Mouse (Mus musculus): ENCODE data around the gene Cabp2.
A peak's percentile ranks its signal among the peaks of the same experiment; 100 is the strongest.
"Not testable (repeated sequence)": the region's sequence is repeated elsewhere in the genome, so short reads cannot be mapped to it uniquely, and the experiment has no call there.

Cabp2 gene

GRCm38 (mm10) chr19:4126759-4127495, 45.5 kb downstream of the Cabp2 start:
- peak; percentile 69 for DNase-seq

- no peak for DNase-seq
These were observed 48.1 kb downstream of the Cabp2 start for GRCm38 (mm10) chr19:4129462-4129861.

DNA sequence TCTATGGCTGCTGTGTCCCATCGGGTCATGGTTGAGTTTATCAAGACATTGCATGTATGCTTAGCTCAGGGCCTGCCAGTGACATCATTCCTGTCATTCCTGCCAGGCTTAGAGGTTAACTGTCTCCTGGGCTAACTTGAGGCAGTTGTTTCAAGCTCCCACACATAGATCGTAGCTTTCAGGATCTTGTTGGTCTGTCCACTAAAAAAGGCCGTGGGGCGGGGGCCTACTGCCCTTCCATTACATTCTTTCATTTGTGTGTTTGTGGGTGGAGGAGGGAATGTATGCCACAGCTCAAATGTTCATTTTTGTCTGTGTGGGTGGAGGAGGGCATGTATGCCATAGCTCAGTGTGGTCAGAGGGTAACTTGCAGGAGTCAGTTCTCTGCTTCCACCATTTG, 48.7 kb downstream of the Cabp2 start:
- no peak for DNase-seq

DNA sequence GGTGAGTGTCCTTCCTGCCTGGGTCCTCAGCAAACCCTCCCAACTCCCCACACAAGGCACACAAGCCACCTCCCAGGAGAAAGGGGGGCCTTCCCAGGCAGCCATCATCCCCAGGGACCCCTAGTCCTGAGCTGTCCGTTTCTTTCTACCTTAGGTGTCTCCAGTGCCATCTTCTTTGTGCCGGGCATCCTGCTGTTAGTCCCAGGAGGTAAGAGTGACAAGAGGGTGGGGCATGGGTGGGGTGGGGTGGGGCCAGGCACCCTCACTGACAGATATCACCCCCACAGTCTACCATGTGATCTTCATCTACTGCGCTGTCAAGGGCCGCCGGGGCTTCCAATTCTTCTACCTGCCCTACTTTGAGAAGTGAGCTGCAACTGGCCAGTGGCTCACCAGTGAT, 49.7 kb downstream of the Cabp2 start:
- no peak for DNase-seq

DNA sequence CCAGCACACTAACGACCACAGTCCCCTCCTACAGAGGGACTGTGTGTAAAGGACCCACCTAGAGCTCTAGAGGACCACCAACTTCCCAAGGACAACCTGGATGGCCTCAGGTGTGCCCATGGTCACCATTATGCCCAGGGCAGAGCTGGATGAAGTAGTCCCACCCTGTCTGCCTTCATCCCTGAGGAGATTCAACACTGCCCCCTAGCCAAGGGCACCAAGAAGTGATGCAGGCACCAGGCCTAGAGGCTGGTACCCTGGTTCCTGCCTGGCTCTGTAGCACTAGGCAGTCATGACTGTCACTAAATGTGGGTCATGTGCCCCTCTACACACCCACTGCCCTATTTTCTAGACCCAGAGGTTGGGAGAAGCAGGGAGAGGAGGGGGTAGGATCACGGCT, 50.4 kb downstream of the Cabp2 start:
- DNase-seq, result no peak

- DNase-seq, result no peak
These were observed 53.0 kb downstream of the Cabp2 start for GRCm38 (mm10) chr19:4134354-4134753.

- DNase-seq, result not testable (repeated sequence)
These were observed 54.0 kb downstream of the Cabp2 start for GRCm38 (mm10) chr19:4135229-4135962.

GRCm38 (mm10) chr19:4135963-4136345, 54.6 kb downstream of the Cabp2 start:
- DNase-seq, result not testable (repeated sequence)

- no peak for DNase-seq
These were observed 55.1 kb downstream of the Cabp2 start for GRCm38 (mm10) chr19:4136463-4136862.

Data from cerebellum, adult 9-11 months (tissue).